Mouse (Mus musculus): ENCODE measurements around the gene Nova1. TPM values are rescaled to one million over a fixed set of nuclear protein-coding genes. Genes with fewer than 3 reads are reported as not detected.
A peak's percentile ranks its signal among the peaks of the same experiment; 100 is the strongest.

Nova1 gene
- 1.2 TPM in 2 replicates for polyA plus RNA-seq (2015; fragmentation: Nextera tagmentation; extraction: Ambion mirVana)

DNA sequence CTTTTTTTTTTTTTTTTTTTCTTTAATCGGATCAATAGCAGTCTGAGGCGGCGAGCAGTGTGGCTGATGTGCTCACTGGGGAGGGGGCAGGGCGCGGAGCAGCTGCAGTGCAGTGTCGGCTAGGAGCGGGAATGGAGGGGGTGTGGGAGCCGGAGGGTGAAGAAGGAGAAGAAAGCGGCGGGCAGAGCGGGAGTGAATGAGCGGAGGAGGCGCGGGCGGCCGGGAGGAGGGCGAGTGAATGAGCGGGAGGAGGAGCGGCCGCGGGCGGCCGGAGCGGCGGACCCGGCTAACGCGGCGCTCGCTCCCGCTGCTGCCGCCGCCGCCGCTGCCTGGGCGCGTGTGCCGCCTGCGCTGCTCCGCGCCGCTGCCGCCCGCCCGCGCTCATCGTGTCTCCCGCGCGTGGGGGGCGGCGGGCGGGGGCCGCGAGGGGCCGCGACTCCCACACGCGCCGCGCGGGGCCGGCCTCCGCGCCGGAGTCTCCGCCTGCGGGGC is at the start of gene Nova1:
Gene Nova1 (minus strand): TSS at position 74 of the 492 bp plus-strand sequence.
- peak within 1 kb of the TSS; percentile 79 for H3K27ac ChIP-seq (replicated peaks)
- peaks cover 5% of the 10 kb centered on the region for H3K4me1 ChIP-seq
- peak within 1 kb of the TSS; percentile 89 for H3K9ac ChIP-seq
- H3K27me3 ChIP-seq (replicated peaks): no peaks in the 10 kb centered on the region
- H3K9me3 ChIP-seq: no peaks in the 10 kb centered on the region
- ATAC-seq (ENCODE audit: extremely low read depth, insufficient number of reproducible peaks, low FRiP score, low TSS enrichment): peak; percentile 38
- peak within 1 kb of the TSS; percentile 87 for H3K4me3 ChIP-seq
- peak within 1 kb of the TSS; percentile 92 for H3K4me2 ChIP-seq
- H3K36me3 ChIP-seq: no peaks in the 10 kb centered on the region
- WGBS: 0% methylated on average over 25 of the region's 68 CpGs

DNA sequence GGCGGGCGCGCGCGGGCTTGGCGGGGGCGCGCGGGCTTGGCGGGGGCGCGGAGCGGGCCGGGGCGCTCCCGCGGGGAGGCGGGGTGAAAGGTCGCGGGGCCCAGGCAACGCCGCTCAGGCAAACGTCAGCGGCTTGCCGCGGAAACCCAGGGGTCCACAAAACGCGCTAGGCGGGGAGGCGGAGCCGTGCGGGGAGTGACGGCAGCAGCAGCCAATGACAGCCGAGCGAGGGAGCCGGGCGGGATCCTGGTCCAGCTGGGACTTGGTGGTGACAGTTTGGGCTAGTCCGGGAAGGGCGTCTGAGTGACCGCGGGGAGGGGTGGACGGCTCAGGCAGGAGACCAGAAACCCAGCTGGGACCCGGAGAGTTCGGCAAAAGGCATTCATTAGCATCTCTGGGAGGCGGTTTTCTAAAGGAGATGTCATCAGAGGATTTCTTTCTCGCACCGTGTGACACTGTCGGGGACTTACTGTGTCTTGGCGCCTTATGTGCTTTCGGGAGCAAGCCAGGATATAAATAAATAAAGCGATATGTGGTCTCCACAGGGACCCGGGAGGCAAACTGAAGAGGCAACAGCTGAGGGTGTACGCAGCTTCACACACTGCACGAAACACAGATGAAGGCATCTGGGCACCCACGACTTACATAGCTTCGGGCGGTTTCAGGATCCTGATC is 756 bp upstream of the Nova1 start:
- peaks cover 5% of the 10 kb centered on the region for H3K4me1 ChIP-seq
- peak overlapping the region; percentile 89 for H3K9ac ChIP-seq
- peak overlapping the region; percentile 92 for H3K4me2 ChIP-seq
- no peaks in the 10 kb centered on the region for H3K27me3 ChIP-seq (replicated peaks)
- H3K36me3 ChIP-seq: no peaks in the 10 kb centered on the region
- H3K9me3 ChIP-seq: no peaks in the 10 kb centered on the region
- peak overlapping the region; percentile 79 for H3K27ac ChIP-seq (replicated peaks)
- WGBS: under 1% methylated on average over 52 of the region's 57 CpGs
- peak; percentile 92 for ATAC-seq (ENCODE audit: extremely low read depth, insufficient number of reproducible peaks, low FRiP score, low TSS enrichment)
- peak overlapping the region; percentile 87 for H3K4me3 ChIP-seq

DNA sequence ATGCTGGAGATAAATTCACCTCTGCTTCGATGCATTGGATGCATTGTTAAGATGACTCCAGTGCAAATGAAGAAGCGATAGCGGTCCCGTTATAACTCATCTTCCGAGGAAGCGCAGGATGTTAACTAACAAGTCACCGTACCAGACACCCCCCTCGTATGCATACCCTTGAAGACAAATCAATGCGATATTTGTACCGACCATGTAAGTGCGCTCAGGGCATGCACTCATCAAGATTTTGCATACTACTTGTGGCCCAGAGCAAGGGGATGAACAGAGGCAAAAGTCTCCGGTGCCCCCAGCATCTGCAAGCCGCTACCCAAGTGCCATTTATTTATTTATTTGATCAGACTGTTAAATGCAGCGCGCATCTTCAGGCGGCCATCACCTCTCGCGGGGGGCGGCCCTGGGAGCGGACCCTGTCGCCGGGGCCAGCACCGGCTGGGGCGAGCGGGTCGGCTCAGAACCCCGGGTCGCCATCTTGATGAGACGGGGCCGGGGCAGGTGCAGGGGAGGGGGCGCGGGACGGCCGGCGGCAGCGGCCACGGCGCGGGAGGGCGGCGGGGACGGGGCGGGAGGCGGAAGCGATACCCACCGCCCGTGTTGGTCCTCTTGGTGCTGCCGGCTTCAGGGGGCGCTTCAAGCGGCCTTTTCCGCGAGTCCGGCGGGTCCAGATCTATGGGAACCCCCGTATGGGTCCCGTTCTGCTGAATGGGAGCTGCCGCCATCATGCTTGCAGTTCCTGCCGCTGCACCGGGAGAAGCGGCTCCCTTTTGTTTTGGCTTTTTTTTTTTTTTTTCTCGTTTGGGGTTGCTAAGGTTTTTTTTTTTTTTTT is 491 bp downstream of the Nova1 start:
- Histone ChIP-seq H3K27ac (replicated peaks) (peak overlapping the region; percentile 79; the same call in 1 of the 2 replicates), H3K36me3 (no peaks in the 10 kb centered on the region), H3K9me3 (no peaks in the 10 kb centered on the region), H3K4me3 (peak overlapping the region; percentile 87), H3K4me2 (peak overlapping the region; percentile 92), H3K27me3 (replicated peaks) (no peaks in the 10 kb centered on the region), H3K9ac (peak overlapping the region; percentile 89), H3K4me1 (peaks cover 5% of the 10 kb centered on the region)
- no peak for ATAC-seq (ENCODE audit: extremely low read depth, insufficient number of reproducible peaks, low FRiP score, low TSS enrichment)
- under 1% methylated on average over 61 of the region's 61 CpGs for WGBS

DNA sequence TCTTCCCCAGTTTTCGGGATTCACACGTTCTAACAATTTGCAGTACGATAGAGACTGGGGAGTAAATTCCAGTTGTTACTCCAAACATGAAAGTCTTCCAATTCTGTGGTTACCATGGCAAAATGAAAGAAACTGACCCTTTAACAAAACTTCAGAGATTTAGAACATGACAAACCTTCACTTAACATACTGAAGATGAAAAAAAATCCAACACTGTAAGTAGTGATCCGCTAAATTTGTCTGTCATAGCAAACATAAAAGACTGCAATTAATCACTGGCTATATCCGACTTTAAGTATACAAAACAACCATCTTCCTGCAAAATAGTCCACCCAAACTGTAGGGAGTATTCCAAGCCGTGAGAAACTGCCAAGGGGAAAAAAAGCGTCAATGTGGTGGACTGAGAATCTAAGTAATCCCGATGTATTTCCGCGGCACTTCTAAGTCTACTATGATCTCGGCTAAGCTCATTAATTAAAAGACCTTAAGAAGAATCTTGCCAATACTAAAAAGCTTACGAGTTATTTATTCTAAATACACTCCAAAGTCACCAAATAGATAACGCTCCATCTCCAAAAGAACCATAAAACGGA is 1.4 kb downstream of the Nova1 start:
- no peaks in the 10 kb centered on the region for H3K36me3 ChIP-seq
- peak overlapping the region; percentile 92 for H3K4me2 ChIP-seq
- H3K9ac ChIP-seq: peak overlapping the region; percentile 89
- H3K9me3 ChIP-seq: no peaks in the 10 kb centered on the region
- H3K27me3 ChIP-seq (replicated peaks): no peaks in the 10 kb centered on the region
- H3K27ac ChIP-seq (replicated peaks): no peak overlapping the region
- no peak for ATAC-seq (ENCODE audit: extremely low read depth, insufficient number of reproducible peaks, low FRiP score, low TSS enrichment)
- WGBS: 26% methylated on average over 14 of the region's 14 CpGs
- H3K4me3 ChIP-seq: peak overlapping the region; percentile 87
- peaks cover 5% of the 10 kb centered on the region for H3K4me1 ChIP-seq

DNA sequence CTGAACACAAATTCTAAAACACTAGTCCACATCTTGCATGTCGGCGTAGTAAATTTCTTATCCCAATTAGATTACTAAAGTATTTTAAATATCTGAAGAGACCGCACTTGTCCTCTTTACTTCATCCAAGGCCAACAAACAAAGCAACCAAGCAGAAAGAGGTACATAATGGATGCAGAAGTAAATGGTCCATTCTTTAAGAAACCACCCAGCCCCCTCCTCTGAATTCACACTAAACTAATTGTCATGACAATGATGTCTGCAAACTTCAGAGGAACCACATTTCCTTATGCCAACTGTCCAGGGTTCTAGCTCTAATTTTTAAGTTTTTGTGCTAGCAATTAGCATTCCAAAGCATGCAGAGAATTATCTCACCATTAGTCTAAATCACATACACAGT is 2.4 kb downstream of the Nova1 start:
- H3K27ac ChIP-seq (replicated peaks): no peak overlapping the region
- no peak overlapping the region for H3K4me3 ChIP-seq
- peaks cover 5% of the 10 kb centered on the region for H3K4me1 ChIP-seq
- H3K9ac ChIP-seq: no peak overlapping the region
- no peak overlapping the region for H3K4me2 ChIP-seq
- H3K27me3 ChIP-seq (replicated peaks): no peaks in the 10 kb centered on the region
- WGBS: 87% methylated on average over 3 of the region's 3 CpGs
- no peaks in the 10 kb centered on the region for H3K9me3 ChIP-seq
- no peaks in the 10 kb centered on the region for H3K36me3 ChIP-seq
- ATAC-seq (ENCODE audit: extremely low read depth, insufficient number of reproducible peaks, low FRiP score, low TSS enrichment): no peak

DNA sequence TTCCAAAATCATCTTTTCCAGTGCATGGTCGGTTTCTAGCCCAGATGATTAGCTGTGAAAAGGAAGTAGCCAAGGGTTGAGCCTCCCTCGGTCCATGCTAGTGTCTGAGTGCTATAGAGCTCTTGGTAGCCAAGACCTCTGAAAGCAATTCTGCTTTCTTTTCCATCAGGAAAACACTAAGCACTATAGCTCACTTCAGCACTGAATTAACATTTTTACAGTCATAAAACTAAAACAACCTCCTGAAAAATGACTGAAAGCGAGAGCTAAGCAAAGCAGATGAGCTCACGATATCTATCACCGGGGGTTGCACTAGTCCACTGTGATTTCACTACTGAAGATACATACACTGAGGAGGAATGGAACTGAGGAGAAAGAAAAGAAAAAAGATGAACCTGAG is 3.0 kb downstream of the Nova1 start:
- Histone ChIP-seq H3K9me3 (no peaks in the 10 kb centered on the region), H3K27ac (replicated peaks) (no peak overlapping the region), H3K4me3 (no peak overlapping the region), H3K9ac (no peak overlapping the region), H3K4me2 (no peak overlapping the region), H3K27me3 (replicated peaks) (no peaks in the 10 kb centered on the region), H3K4me1 (peaks cover 5% of the 10 kb centered on the region), H3K36me3 (no peaks in the 10 kb centered on the region)
- no peak for ATAC-seq (ENCODE audit: extremely low read depth, insufficient number of reproducible peaks, low FRiP score, low TSS enrichment)
- WGBS: 83% methylated on average over 5 of the region's 5 CpGs

DNA sequence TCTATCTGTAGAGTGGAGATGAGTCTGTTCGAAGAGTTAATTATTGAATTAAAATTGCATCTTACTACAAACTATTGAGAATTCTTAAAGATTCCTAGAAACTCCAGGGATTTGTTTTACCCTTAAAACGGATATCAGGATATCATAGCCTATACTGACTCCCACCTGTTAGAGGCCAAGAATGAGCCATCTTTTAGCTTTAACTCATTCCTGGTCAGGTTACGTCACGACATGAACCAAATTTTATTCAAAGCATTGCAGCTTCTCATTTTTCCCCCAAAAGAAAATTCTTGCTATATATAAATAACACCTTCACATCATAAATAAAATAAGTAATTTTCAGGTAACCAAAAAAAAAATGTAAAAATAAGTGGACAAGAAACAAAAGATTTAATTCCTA is 3.9 kb downstream of the Nova1 start:
- peaks cover under 1% of the 10 kb centered on the region for H3K4me1 ChIP-seq
- no peaks in the 10 kb centered on the region for H3K27me3 ChIP-seq (replicated peaks)
- 89% methylated on average over 4 of the region's 4 CpGs for WGBS
- H3K9me3 ChIP-seq: no peaks in the 10 kb centered on the region
- ATAC-seq (ENCODE audit: extremely low read depth, insufficient number of reproducible peaks, low FRiP score, low TSS enrichment): no peak
- H3K27ac ChIP-seq (replicated peaks): no peak overlapping the region
- H3K4me2 ChIP-seq: no peak overlapping the region
- no peak overlapping the region for H3K9ac ChIP-seq
- no peak overlapping the region for H3K4me3 ChIP-seq
- no peaks in the 10 kb centered on the region for H3K36me3 ChIP-seq

DNA sequence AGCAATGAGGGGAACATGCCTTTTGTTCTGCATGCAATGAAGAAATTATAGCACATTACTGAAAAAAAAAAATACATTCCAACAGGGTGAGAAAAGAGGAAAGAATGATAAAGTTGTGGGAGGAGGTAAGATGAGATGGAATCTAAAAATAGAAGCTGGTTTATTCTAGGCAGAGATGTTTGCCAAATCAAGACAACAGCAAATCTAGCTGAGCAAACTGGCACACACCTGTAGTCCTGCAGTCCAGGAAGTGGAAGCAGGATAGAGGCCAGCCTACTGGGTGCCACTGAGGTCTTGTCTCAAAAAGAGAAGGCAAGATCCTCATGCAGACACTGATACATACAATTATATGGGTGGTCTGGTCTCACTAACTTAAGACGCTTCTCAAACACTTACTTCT is 17.4 kb downstream of the Nova1 start:
- 76% methylated on average over 1 of the region's 1 CpGs for WGBS
- no peak for ATAC-seq (ENCODE audit: extremely low read depth, insufficient number of reproducible peaks, low FRiP score, low TSS enrichment)
- no peaks in the 10 kb centered on the region for H3K36me3 ChIP-seq

DNA sequence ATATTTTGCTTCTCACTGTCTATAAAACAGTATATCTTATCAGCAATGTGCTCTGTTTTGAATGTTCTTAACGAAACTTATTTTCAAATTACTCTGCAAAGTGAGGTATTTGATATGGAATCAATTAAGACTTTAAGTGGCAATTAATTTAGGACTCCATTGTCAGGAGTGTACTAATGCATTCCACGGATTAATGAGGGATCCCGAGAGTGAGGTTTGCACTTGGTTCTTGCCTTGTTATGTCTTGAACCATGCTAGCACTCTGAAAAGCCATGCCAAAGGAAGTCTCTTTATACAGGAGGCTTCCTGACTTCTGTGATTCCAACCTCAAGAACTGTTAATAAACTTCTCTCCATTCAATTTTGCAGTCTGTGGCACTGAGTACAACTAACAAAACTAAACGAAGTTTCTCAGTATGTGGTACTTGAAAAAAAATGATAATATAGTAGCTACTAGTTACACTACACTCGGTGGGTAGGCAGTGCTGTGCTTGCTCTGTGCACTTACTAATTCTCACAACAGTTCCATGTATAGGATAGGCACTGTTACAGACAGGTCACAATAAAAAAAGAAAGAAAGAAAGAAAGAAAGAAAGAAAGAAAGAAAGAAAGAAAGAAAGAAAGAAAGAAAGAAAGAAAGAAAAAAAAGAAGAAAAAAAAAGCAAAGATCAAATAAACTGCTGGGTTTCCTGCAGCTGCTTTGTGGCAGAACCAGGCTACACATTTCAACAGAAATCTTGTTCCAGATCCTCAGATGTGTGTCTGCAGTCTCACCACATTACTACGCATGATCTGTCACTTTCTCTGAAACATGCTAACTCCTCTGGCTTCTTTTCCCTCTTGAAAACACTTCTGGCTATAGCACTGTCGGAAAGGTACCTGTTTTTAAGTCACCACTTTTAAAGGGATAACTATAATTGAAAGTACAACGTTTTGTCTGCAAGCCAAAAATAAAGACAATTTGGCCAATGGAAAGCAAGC is 36.1 kb downstream of the Nova1 start:
- Histone ChIP-seq H3K4me1 (no peaks in the 10 kb centered on the region), H3K27ac (replicated peaks) (no peak overlapping the region), H3K9me3 (no peaks in the 10 kb centered on the region), H3K4me3 (no peak overlapping the region), H3K27me3 (replicated peaks) (no peaks in the 10 kb centered on the region), H3K9ac (no peak overlapping the region), H3K36me3 (no peaks in the 10 kb centered on the region), H3K4me2 (no peak overlapping the region)
- 68% methylated on average over 8 of the region's 8 CpGs for WGBS
- no peak for ATAC-seq (ENCODE audit: extremely low read depth, insufficient number of reproducible peaks, low FRiP score, low TSS enrichment)

More for the DNA sequence above, 17.4 kb downstream of the Nova1 start:
- Histone ChIP-seq H3K9me3 (no peaks in the 10 kb centered on the region), H3K4me2 (no peak overlapping the region), H3K27me3 (replicated peaks) (no peaks in the 10 kb centered on the region), H3K9ac (no peak overlapping the region), H3K4me1 (peaks cover 8% of the 10 kb centered on the region; the same call in 1 of the 2 replicates), H3K4me3 (no peak overlapping the region), H3K27ac (replicated peaks) (no peak overlapping the region)

DNA sequence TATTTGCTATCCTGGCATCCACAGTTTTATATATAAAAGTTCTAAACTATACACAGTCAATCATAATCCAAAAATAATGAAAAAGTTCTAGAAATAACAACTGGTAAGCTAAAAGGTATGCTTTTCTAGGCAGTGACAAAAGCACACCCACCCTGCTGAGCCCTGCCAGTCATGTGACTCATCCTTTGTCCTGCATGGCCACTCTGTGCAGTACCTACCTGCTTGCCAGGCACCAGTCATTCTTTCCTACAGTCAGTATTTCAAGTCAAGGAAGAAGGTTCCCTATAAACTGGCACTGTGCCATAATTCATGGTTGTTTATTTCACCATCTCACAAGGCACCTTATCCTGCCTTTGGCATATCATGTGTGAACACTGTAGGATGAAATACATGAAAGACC is 37.2 kb downstream of the Nova1 start:
- H3K4me3 ChIP-seq: no peak overlapping the region
- H3K36me3 ChIP-seq: no peaks in the 10 kb centered on the region
- no peak for ATAC-seq (ENCODE audit: extremely low read depth, insufficient number of reproducible peaks, low FRiP score, low TSS enrichment)

More for the DNA sequence above, 37.2 kb downstream of the Nova1 start:
- H3K9ac ChIP-seq: no peak overlapping the region
- no peak overlapping the region for H3K27ac ChIP-seq (replicated peaks)
- no peaks in the 10 kb centered on the region for H3K9me3 ChIP-seq
- no peak overlapping the region for H3K4me2 ChIP-seq
- no peaks in the 10 kb centered on the region for H3K27me3 ChIP-seq (replicated peaks)
- no peaks in the 10 kb centered on the region for H3K4me1 ChIP-seq
